Mouse (Mus musculus) lung, postnatal 0 days (tissue): ENCODE data around the gene Prr7. TPM values are rescaled to one million over a fixed set of nuclear protein-coding genes. Genes with fewer than 3 reads are reported as not detected.

Source experiments
- ATAC-seq: fragments of 200-750 bp; cut with Nextera tagmentation; 2 replicates; pipeline ENCODE4 v1.8.0; 2017; ENCODE audit warnings: moderate library complexity
- DNase-seq: peaks from one replicate; pipeline ENCODE4 v3.0.0-alpha.2; 2016; ENCODE audit warnings: low spot score
- H3K27ac ChIP-seq: fragments of 300-500 bp; sonication (generic); 2 replicates; pipeline ENCODE4 v1.5.1; 2014; ENCODE audit warnings: antibody characterized with exemption, mild to moderate bottlenecking, low read length, mixed read lengths
- H3K27me3 ChIP-seq: fragments of 300-500 bp; sonication (generic); replicated peaks from 2 replicates; pipeline ENCODE4 v1.6.1; 2014; ENCODE audit warnings: low read length, mixed read lengths; ENCODE audit not compliant: insufficient read depth
- H3K36me3 ChIP-seq: fragments of 300-500 bp; sonication (generic); 2 replicates; pipeline ENCODE4 v1.6.1; 2014; ENCODE audit warnings: low read length, mixed read lengths; ENCODE audit not compliant: insufficient read depth
- H3K4me1 ChIP-seq: fragments of 300-500 bp; sonication (generic); 2 replicates; pipeline ENCODE4 v1.6.1; 2014; ENCODE audit warnings: antibody characterized with exemption, low read depth, low read length, mixed read lengths; ENCODE audit not compliant: insufficient read depth
- H3K4me2 ChIP-seq: fragments of 300-500 bp; sonication (generic); replicated peaks from 2 replicates; pipeline ENCODE4 v1.6.1; 2014; ENCODE audit warnings: low read depth, mild to moderate bottlenecking, low read length, moderate library complexity, mixed read lengths
- H3K4me3 ChIP-seq: fragments of 300-500 bp; sonication (generic); 2 replicates; pipeline ENCODE4 v1.5.1; 2014; ENCODE audit warnings: low read depth, low read length
- H3K9ac ChIP-seq: fragments of 300-500 bp; sonication (generic); replicated peaks from 2 replicates; pipeline ENCODE4 v1.6.1; 2014; ENCODE audit warnings: low read depth, mild to moderate bottlenecking
- H3K9me3 ChIP-seq: fragments of 300-500 bp; sonication (generic); 2 replicates; pipeline ENCODE4 v1.6.1; 2016; ENCODE audit warnings: low read length, mixed read lengths
- CTCF ChIP-seq: IDR thresholded peaks from 2 replicates; pipeline ENCODE4 v1.5.1; 2016; ENCODE audit warnings: antibody characterized with exemption, mild to moderate bottlenecking
- EP300 ChIP-seq: IDR thresholded peaks from 2 replicates; pipeline ENCODE4 v1.6.1; 2016; ENCODE audit warnings: antibody characterized with exemption, mild to moderate bottlenecking, control low read depth
- WGBS: fragments of 180-500 bp; shearing (Covaris S2); extraction: QIAGEN DNeasy Blood & Tissue Kit; methylation state at CpG from one replicate; pipeline ENCODE4 v1.1.7; 2014; 5-methylcytosine and 5-hydroxymethylcytosine counted together
- polyA plus RNA-seq: library from polyadenylated mRNA; unstranded; fragments of >200 nt; fragmentation: Nextera tagmentation; extraction: Ambion mirVana; gene quantifications from 2 replicates; pipeline ENCODE4 v1.2.1, GENCODE M21; 2015

Prr7 gene
- 0.17 and 0.45 TPM in 2 replicates for polyA plus RNA-seq

DNA sequence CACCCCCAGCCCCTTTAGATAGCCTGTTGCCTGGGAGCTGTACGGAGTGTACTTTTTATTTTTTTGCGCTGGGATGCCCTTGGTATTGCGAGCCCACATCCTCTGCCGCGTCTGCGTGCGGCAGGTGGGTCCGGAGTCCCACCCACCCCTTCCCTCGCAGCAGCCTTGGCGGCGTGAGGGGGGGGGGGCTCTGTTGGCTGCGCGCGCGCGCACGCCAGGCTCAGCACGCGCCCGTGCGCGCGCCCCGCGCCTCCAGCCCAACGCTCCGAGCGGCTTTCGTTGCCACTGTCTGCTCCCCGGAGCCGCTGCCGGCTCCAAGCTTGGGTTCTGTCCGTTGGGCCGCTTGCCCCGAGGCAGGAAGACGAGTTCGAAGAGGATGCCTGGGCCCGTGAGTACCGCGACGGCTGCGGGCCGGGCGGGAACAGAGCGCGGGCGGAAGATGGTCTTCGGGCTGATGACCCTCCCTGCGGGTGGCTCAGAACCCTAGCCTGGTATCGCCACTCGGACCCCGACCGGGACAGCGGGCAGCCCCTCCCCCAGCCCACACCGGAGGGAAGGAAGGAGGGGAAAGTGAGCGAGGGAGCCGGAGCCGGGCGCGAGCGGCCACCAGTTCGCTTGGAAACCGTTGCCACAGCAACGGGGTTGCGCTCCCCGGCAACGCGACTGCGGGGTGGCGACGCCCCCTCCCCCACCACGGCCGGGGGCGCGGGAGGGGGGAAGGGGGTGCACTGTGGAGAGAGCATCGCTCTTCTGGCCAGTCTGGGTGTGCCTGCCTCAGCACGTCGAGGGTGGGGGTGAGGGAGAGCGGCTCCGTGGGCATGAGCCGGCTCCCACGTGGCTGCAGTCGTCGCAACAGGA lies at the start of gene Prr7:
TSS of gene Prr7 (plus strand) at position 241 of the 858 bp plus-strand sequence.
- Histone ChIP-seq H3K9ac (peak within 1 kb of the TSS; percentile 32), H3K27ac (no peak within 1 kb of the TSS), H3K4me2 (peak within 1 kb of the TSS; percentile 88), H3K9me3 (no peaks in the 10 kb centered on the region), H3K27me3 (no peaks in the 10 kb centered on the region), H3K36me3 (peaks cover 8% of the 10 kb centered on the region; the same call in 1 of the 2 replicates), H3K4me3 (peak within 1 kb of the TSS; percentile 49), H3K4me1 (peaks cover 10% of the 10 kb centered on the region; the same call in 1 of the 2 replicates)
- DNase-seq (no peak), ATAC-seq (peak; percentile 46)
- under 1% methylated on average over 59 of the region's 84 CpGs for WGBS
- no peak for TF ChIP-seq CTCF
- no peak for TF ChIP-seq EP300

DNA sequence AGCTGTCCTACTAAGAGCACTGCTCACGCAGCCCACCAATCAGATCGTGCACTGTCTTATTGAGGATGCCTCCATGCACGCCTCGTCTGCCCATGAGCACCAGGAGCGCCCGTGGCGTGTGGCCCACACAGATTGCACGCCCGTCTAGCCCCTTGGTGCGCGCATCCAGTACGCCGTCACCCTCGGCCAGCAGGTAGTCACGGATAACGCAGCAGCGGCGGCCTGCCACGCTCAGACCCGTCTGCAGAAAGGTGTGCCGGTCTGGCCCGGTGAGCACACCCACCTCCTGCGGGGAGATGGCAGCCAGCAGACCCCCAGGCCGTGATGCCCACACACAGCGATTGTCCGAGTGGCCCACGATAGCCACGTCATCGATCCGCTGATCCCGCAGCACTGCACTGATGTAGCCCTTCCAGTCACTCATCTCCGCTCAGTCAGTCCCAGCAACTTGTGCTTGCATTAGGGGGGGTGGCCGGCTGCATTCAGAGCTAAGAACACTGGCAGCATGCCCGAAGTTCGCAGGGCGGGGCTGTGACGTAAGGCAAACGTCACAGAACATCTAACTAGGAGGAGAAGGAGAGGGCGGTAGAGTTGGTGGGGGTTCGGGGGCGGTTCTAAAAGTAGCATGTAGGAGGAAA lies 49.2 kb upstream of the Prr7 start, which contains the start of gene Pfn3:
TSS of gene Pfn3 (minus strand) at position 490 of the 638 bp plus-strand sequence.
- peak; percentile 58 for DNase-seq
- H3K4me3 ChIP-seq = no peak within 1 kb of the TSS
- WGBS = 9% methylated on average over 41 of the region's 41 CpGs
- H3K4me2 ChIP-seq = no peak within 1 kb of the TSS; the same call in 1 of the 2 replicates
- TF ChIP-seq EP300 = no peak
- no peaks in the 10 kb centered on the region for H3K9me3 ChIP-seq
- H3K27ac ChIP-seq = no peak within 1 kb of the TSS
- ATAC-seq = peak; percentile 60
- no peaks in the 10 kb centered on the region for H3K36me3 ChIP-seq
- peaks cover 24% of the 10 kb centered on the region for H3K27me3 ChIP-seq
- H3K4me1 ChIP-seq = 0 out of 2 replicates have a peak, but pooled peaks cover 4% of the 10 kb centered on the region
- H3K9ac ChIP-seq = no peak within 1 kb of the TSS

DNA sequence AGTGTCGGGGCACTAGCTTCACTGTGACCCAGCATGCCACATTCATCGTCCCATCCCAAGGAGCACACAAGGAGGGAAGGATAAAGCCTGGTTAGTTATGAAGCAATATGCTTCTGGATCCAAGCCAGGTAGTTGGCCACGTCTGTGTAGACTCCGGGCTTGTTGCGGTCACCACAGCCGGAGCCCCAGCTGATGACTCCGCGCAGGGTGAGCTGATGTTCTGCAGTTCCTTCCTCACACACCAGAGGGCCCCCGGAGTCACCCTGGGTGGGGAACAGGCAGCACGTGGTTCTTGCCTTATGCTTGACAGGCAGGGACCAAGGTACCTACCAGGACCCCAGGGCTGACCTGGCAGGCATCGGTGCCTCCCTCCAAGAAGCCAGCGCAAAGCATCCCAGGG lies 46.1 kb upstream of the Prr7 start:
- no peaks in the 10 kb centered on the region for H3K9me3 ChIP-seq
- H3K9ac ChIP-seq = no peak overlapping the region
- H3K27ac ChIP-seq = no peak overlapping the region
- H3K4me2 ChIP-seq = no peak overlapping the region
- 0 out of 2 replicates have a peak, but pooled peaks cover 4% of the 10 kb centered on the region for H3K4me1 ChIP-seq
- ATAC-seq (peak; percentile 84), DNase-seq (peak; percentile 90)
- TF ChIP-seq EP300 (no peak), CTCF (peak; percentile 93)
- H3K36me3 ChIP-seq = no peaks in the 10 kb centered on the region
- H3K27me3 ChIP-seq = peaks cover 44% of the 10 kb centered on the region
- 8% methylated on average over 12 of the region's 12 CpGs for WGBS
- no peak overlapping the region for H3K4me3 ChIP-seq

DNA sequence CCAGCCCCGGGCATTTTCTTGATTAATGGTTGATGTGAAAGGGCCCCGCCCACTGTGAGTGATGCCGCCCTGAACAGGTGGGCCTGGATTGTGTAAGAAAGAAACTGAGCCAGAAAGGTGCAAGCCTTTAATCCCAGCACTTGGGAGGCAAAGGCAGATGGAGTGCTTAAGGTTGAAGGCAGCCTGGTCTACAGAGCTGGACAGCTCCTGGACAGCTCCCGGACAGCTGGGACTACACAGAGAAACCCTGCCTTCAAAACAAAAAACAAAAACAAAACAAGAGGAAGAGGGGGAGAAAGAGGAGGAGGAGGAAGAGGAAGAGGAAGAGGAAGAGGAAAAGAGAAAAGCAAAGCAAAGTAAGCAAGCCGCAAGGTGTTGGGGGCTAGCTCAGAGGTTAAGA lies 44.9 kb upstream of the Prr7 start:
- H3K27me3 ChIP-seq = peaks cover 43% of the 10 kb centered on the region
- no peak for DNase-seq
- no peak for ATAC-seq
- H3K9ac ChIP-seq = no peak overlapping the region
- 0 out of 2 replicates have a peak, but pooled peaks cover 4% of the 10 kb centered on the region for H3K4me1 ChIP-seq
- H3K27ac ChIP-seq = no peak overlapping the region
- WGBS = 59% methylated on average over 5 of the region's 5 CpGs
- no peaks in the 10 kb centered on the region for H3K36me3 ChIP-seq
- no peaks in the 10 kb centered on the region for H3K9me3 ChIP-seq
- H3K4me2 ChIP-seq = no peak overlapping the region
- no peak overlapping the region for H3K4me3 ChIP-seq
- TF ChIP-seq EP300 (no peak), CTCF (no peak)

DNA sequence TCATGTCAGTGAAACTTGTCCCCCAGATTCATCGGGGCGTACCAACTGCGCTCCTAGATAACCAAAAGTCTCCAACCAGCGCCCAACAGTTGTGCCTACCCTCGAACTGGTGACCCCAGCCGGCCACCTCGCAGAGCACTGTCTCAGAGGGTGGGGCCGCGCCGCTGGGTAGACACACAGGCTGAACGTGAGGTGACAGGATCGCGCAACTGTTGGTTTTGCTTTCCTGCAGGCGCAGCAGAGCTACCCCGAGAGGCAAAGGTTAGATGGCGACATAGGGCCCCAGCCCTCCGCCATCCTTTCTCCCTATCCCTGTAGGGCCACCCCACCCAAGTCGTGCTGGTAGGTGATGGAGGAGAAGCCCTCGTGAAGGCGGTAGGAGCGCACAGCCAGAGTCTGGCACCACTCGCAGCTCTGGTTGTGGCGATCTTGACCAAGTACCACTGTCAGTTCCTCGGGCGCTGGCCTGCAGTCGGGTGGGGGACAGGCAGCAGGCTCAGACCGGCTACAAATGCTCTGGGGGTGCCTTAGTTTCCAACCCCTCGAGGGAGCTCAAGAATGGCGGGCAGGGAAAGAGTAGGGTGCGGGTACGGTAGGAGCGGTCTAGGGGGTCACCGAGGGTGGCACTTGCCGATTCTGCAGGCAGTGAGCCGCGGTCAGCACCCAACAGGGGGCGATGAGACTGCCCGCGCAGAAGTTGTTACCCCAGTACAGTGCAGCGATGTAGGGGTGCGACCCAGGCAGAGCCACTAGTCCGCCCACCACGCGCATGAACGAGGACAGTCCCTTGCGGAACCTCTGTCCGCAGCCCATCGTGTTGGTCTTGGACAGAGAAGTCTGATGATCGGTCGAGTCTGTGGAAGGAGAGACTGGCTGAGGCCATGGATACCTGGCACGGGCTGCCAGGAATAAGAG lies 43.8 kb upstream of the Prr7 start:
- Histone ChIP-seq H3K27ac (no peak overlapping the region), H3K4me1 (0 out of 2 replicates have a peak, but pooled peaks cover 4% of the 10 kb centered on the region), H3K9me3 (no peaks in the 10 kb centered on the region), H3K36me3 (no peaks in the 10 kb centered on the region), H3K4me3 (0 out of 2 replicates have a peak overlapping the region, but pooled peaks have one; percentile 17), H3K9ac (no peak overlapping the region; the same call in 1 of the 2 replicates), H3K27me3 (peaks cover 38% of the 10 kb centered on the region), H3K4me2 (peak overlapping the region; percentile 45)
- no peak for ATAC-seq
- TF ChIP-seq CTCF (no peak), EP300 (no peak)
- DNase-seq = no peak
- WGBS = 28% methylated on average over 50 of the region's 51 CpGs
